Mouse (Mus musculus): ENCODE data around the gene Acat2. TPM values are rescaled to one million over a fixed set of nuclear protein-coding genes. Genes with fewer than 3 reads are reported as not detected.

Gene Acat2
- polyA plus RNA-seq, 1 experiment, result 81.9 TPM

DNA sequence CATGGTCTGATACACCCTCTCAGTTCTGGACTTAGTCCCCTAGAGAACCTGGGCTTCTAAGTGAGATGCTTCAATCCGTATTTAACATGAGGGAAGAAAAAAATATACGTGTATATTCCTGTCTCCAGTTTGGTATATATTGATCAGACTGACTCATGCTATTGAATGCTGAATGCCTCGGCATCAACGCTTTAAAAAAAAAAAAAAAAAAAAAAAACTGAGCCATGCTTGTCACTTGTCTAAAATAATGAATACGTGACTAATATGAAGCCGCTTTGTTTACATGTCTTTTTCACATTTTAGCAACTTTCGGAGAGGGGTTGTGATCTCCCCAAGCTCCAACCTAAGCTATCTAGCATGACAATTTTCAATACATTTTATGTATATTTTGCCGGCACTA is 50.2 kb downstream of the Acat2 start:
- no peak overlapping the region for H3K4me2 ChIP-seq (ENCODE audit: low read depth)
- no peaks in the 10 kb centered on the region for H3K27me3 ChIP-seq (ENCODE audit: control insufficient read depth, insufficient read depth, insufficient read length)
- no peak for TF ChIP-seq USF1 (IDR thresholded peaks at IDR 0.05; ENCODE audit: low read depth)
- no peak for TF ChIP-seq POLR2A (IDR thresholded peaks at IDR 0.05; ENCODE audit: insufficient read length, low read depth)
- TF ChIP-seq SRF (IDR thresholded peaks at IDR 0.05; ENCODE audit: control insufficient read depth, insufficient read length, low read depth), result no peak
- no peak for TF ChIP-seq REST (IDR thresholded peaks at IDR 0.05; ENCODE audit: insufficient read depth, insufficient read length)
- TF ChIP-seq MYOG (IDR thresholded peaks at IDR 0.05; ENCODE audit: control insufficient read depth in 1 of 3, insufficient read depth in 1 of 3, insufficient read length in 2 of 3, low read depth in 2 of 3), result no peak
- no peak for TF ChIP-seq CEBPB (IDR thresholded peaks at IDR 0.05; ENCODE audit: insufficient read depth, poor library complexity, severe bottlenecking)
- TF ChIP-seq E2F4 (IDR thresholded peaks at IDR 0.05; ENCODE audit: insufficient read depth), result no peak
- peaks cover 15% of the 10 kb centered on the region for H3K79me2 ChIP-seq (ENCODE audit: control insufficient read depth, insufficient read depth)
- no peak overlapping the region for H3K4me3 ChIP-seq
- no peak overlapping the region for H3ac ChIP-seq (ENCODE audit: control insufficient read depth, insufficient read length)
- H3K36me3 ChIP-seq (ENCODE audit: control insufficient read depth, insufficient read depth), result peaks cover 22% of the 10 kb centered on the region

DNA sequence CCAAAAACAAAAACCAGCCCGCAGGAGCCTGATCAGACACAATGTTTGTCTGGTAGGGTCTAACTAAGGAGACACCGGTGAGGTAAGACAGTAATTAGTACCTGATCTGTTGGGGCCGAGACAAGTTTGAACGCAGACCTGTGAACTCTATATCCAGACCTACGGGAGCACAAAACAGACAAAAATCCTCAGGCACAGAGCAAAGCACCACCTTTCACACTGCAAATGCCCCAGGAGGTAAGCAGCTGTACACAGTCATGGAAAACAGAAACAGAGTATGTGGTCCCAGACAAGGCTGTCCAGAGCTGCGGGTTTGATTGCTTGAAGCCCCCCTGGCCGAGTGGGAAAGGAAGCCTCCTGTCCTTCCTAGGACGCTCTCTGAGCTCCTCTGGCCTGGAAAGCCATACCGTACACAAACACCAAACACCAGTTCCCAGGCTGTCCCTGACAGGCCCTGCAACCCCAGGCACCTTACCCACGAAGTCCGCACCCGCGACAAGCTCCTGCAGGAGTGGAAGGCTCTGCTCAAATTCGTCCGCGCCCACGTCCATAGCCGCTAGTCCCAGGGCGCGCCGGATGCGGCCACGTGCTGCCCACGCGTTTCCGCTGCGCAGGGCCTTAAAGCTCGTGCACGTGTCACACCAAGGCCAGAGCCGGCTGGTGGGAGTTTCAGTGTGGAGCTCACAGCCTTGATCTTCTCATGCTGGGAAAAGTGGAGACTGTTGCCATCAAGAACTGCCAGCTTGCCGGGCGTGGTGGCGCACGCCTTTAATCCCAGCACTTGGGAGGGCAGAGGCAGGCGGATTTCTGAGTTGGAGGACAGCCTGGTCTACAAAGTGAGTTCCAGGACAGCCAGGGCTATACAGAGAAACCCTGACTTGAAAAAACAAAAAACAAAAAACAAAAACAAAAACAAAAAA is 50.9 kb downstream of the Acat2 start, which contains the start of gene Pnldc1:
Pnldc1 (minus strand) TSS at position 870 of the 920 bp plus-strand sequence.
- H3K79me2 ChIP-seq (ENCODE audit: control insufficient read depth, insufficient read depth), result peaks cover 7% of the 10 kb centered on the region
- H3K27me3 ChIP-seq (ENCODE audit: control insufficient read depth, insufficient read depth, insufficient read length), result no peaks in the 10 kb centered on the region
- peaks cover 27% of the 10 kb centered on the region for H3K36me3 ChIP-seq (ENCODE audit: control insufficient read depth, insufficient read depth)
- H3K4me3 ChIP-seq, result no peak within 1 kb of the TSS
- TF ChIP-seq POLR2A (IDR thresholded peaks at IDR 0.05; ENCODE audit: insufficient read length, low read depth), result no peak
- no peak for TF ChIP-seq MAX (IDR thresholded peaks at IDR 0.05; ENCODE audit: low read depth)
- TF ChIP-seq TCF12 (IDR thresholded peaks at IDR 0.05; ENCODE audit: insufficient read depth, poor library complexity, severe bottlenecking), result no peak
- no peak for TF ChIP-seq TCF3 (IDR thresholded peaks at IDR 0.05; ENCODE audit: insufficient read length, low read depth)
- no peak for TF ChIP-seq MYOD1 (IDR thresholded peaks at IDR 0.05; ENCODE audit: control insufficient read depth in 1 of 3, insufficient read length in 2 of 3, low read depth in 2 of 3)
- no peak for TF ChIP-seq E2F4 (IDR thresholded peaks at IDR 0.05; ENCODE audit: insufficient read depth)
- no peak for TF ChIP-seq USF1 (IDR thresholded peaks at IDR 0.05; ENCODE audit: low read depth)
- no peak for TF ChIP-seq POLR2AphosphoS2 (IDR thresholded peaks at IDR 0.05; ENCODE audit: insufficient read length, low read depth)
- no peak for TF ChIP-seq CEBPB (IDR thresholded peaks at IDR 0.05; ENCODE audit: insufficient read depth, poor library complexity, severe bottlenecking)
- TF ChIP-seq MYOG (IDR thresholded peaks at IDR 0.05; ENCODE audit: control insufficient read depth in 1 of 3, insufficient read depth in 1 of 3, insufficient read length in 2 of 3, low read depth in 2 of 3), result no peak
- no peak for TF ChIP-seq SRF (IDR thresholded peaks at IDR 0.05; ENCODE audit: control insufficient read depth, insufficient read length, low read depth)
- TF ChIP-seq REST (IDR thresholded peaks at IDR 0.05; ENCODE audit: insufficient read depth, insufficient read length), result no peak
- H3ac ChIP-seq (ENCODE audit: control insufficient read depth, insufficient read length), result no peak within 1 kb of the TSS
- no peak within 1 kb of the TSS for H3K4me2 ChIP-seq (ENCODE audit: low read depth)

DNA sequence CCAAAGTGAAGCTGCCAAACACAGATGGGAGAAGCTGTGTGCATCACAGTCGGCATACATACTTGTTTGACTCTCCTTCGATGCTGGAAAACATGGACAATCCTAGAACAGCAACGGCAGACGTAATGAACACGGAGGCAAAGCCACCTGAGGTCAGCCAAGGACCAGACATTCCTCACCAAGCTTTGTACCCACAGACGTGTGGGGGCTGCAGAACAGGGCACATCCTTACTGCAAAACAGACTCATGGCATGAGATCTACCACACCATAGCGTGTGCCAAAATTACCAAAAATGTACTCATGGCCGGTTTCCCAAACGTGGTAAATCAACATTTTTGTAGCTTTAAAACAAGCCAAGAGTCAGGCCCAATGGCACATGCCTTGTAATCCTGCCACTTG is 54.1 kb downstream of the Acat2 start:
- TF ChIP-seq TCF12 (IDR thresholded peaks at IDR 0.05; ENCODE audit: insufficient read depth, poor library complexity, severe bottlenecking) (no peak), MAX (IDR thresholded peaks at IDR 0.05; ENCODE audit: low read depth) (no peak), MYOD1 (IDR thresholded peaks at IDR 0.05; ENCODE audit: control insufficient read depth in 1 of 3, insufficient read length in 2 of 3, low read depth in 2 of 3) (no peak), SRF (IDR thresholded peaks at IDR 0.05; ENCODE audit: control insufficient read depth, insufficient read length, low read depth) (no peak), USF1 (IDR thresholded peaks at IDR 0.05; ENCODE audit: low read depth) (no peak), REST (IDR thresholded peaks at IDR 0.05; ENCODE audit: insufficient read depth, insufficient read length) (no peak), TCF3 (IDR thresholded peaks at IDR 0.05; ENCODE audit: insufficient read length, low read depth) (no peak), POLR2AphosphoS2 (IDR thresholded peaks at IDR 0.05; ENCODE audit: insufficient read length, low read depth) (no peak), MYOG (IDR thresholded peaks at IDR 0.05; ENCODE audit: control insufficient read depth in 1 of 3, insufficient read depth in 1 of 3, insufficient read length in 2 of 3, low read depth in 2 of 3) (no peak), CEBPB (IDR thresholded peaks at IDR 0.05; ENCODE audit: insufficient read depth, poor library complexity, severe bottlenecking) (no peak), E2F4 (IDR thresholded peaks at IDR 0.05; ENCODE audit: insufficient read depth) (no peak), POLR2A (IDR thresholded peaks at IDR 0.05; ENCODE audit: insufficient read length, low read depth) (no peak)
- Histone ChIP-seq H3K36me3 (ENCODE audit: control insufficient read depth, insufficient read depth) (peaks cover 11% of the 10 kb centered on the region), H3K79me2 (ENCODE audit: control insufficient read depth, insufficient read depth) (no peaks in the 10 kb centered on the region), H3K4me3 (no peak overlapping the region), H3K27me3 (ENCODE audit: control insufficient read depth, insufficient read depth, insufficient read length) (no peaks in the 10 kb centered on the region), H3K4me2 (ENCODE audit: low read depth) (no peak overlapping the region), H3ac (ENCODE audit: control insufficient read depth, insufficient read length) (no peak overlapping the region)

DNA sequence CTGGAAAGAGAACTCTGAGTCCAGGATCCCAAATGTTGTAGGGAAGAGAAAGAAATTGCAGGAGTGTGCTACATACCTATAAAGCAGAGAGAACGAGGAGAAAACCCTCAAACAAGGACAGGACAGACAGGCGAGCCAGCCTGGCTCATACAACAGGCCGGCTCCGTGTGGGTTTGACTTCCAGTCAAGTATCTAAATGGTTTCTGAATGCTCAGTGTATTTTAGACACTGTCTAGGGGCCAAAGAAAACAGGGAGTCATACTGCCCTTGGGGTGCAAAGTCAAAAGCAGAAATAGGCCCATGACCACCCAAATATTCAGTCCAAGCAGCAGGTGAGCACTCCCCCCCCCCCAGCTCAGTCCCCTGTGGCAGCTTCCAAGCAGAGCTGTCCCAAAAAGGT is 54.7 kb downstream of the Acat2 start:
- no peak overlapping the region for H3ac ChIP-seq (ENCODE audit: control insufficient read depth, insufficient read length)
- peaks cover 11% of the 10 kb centered on the region for H3K36me3 ChIP-seq (ENCODE audit: control insufficient read depth, insufficient read depth)
- no peaks in the 10 kb centered on the region for H3K27me3 ChIP-seq (ENCODE audit: control insufficient read depth, insufficient read depth, insufficient read length)
- TF ChIP-seq MYOG (IDR thresholded peaks at IDR 0.05; ENCODE audit: control insufficient read depth in 1 of 3, insufficient read depth in 1 of 3, insufficient read length in 2 of 3, low read depth in 2 of 3) (no peak), REST (IDR thresholded peaks at IDR 0.05; ENCODE audit: insufficient read depth, insufficient read length) (no peak), TCF12 (IDR thresholded peaks at IDR 0.05; ENCODE audit: insufficient read depth, poor library complexity, severe bottlenecking) (no peak), TCF3 (IDR thresholded peaks at IDR 0.05; ENCODE audit: insufficient read length, low read depth) (no peak), MYOD1 (IDR thresholded peaks at IDR 0.05; ENCODE audit: control insufficient read depth in 1 of 3, insufficient read length in 2 of 3, low read depth in 2 of 3) (no peak), CEBPB (IDR thresholded peaks at IDR 0.05; ENCODE audit: insufficient read depth, poor library complexity, severe bottlenecking) (no peak), E2F4 (IDR thresholded peaks at IDR 0.05; ENCODE audit: insufficient read depth) (no peak), MAX (IDR thresholded peaks at IDR 0.05; ENCODE audit: low read depth) (no peak), SRF (IDR thresholded peaks at IDR 0.05; ENCODE audit: control insufficient read depth, insufficient read length, low read depth) (no peak)
- H3K4me3 ChIP-seq, result no peak overlapping the region
- H3K4me2 ChIP-seq (ENCODE audit: low read depth), result no peak overlapping the region
- H3K79me2 ChIP-seq (ENCODE audit: control insufficient read depth, insufficient read depth), result no peaks in the 10 kb centered on the region

Data from myocyte (in vitro differentiated cells).